Mouse (Mus musculus) cerebellum, adult 2 months (tissue): ENCODE data around the gene Insrr.

Experiments used
- CTCF ChIP-seq: fragments of 200-500 bp; IDR thresholded peaks from 2 replicates; pipeline ENCODE4 v1.5.1; 2011; ENCODE audit warnings: low read depth, mild to moderate bottlenecking, control low read depth, low read length, moderate library complexity, borderline replicate concordance; ENCODE audit not compliant: insufficient read depth
- POLR2A ChIP-seq: fragments of 200-500 bp; IDR thresholded peaks from 2 replicates; pipeline ENCODE4 v1.6.1; 2011; ENCODE audit warnings: low read length, control low read depth, borderline replicate concordance; ENCODE audit not compliant: insufficient read depth

GRCm38 (mm10) chr3:87847680-87848079 is 50.9 kb downstream of the Insrr start:
- TF ChIP-seq CTCF (no peak), POLR2A (no peak)
